Mouse (Mus musculus): ENCODE results near the gene Eif4enif1. TPM values are rescaled to one million over a fixed set of nuclear protein-coding genes. Genes with fewer than 3 reads are reported as not detected.
A peak's percentile ranks its signal among the peaks of the same experiment; 100 is the strongest.
"Not testable (repeated sequence)": the region's sequence is repeated elsewhere in the genome, so short reads cannot be mapped to it uniquely, and the experiment has no call there.

Eif4enif1 gene
- total RNA-seq (2014; rRNA removed) (14.1 and 15.2 TPM in 2 replicates), polyA plus RNA-seq (2012; rRNA removed) (14.1 and 17.2 TPM in 2 replicates)

- Histone ChIP-seq H3K4me1 (ENCODE audit: control insufficient read depth, insufficient read depth, low read length) (peaks cover 6% of the 10 kb centered on the region), H3K9ac (ENCODE audit: low read depth, low read length) (peak within 1 kb of the TSS; percentile 98), H3K4me3 (ENCODE audit: insufficient read depth, low read depth, low read length) (peak within 1 kb of the TSS; percentile 85), H3K36me3 (ENCODE audit: control insufficient read depth, insufficient read depth, low read length) (peaks cover 9% of the 10 kb centered on the region; the same call in 1 of the 2 replicates), H3K27me3 (ENCODE audit: control insufficient read depth, insufficient read depth, low read length) (no peaks in the 10 kb centered on the region), H3K79me2 (ENCODE audit: control insufficient read depth, insufficient read depth, low read length) (peaks cover 2% of the 10 kb centered on the region; the same call in 1 of the 2 replicates), H3K27ac (replicated peaks; ENCODE audit: insufficient read depth, low read depth, low read length) (peak within 1 kb of the TSS; percentile 99)
- peak; percentile 55 for DNase-seq (ENCODE audit: extremely low read depth, low read depth, low spot score)
- TF ChIP-seq CTCF (IDR thresholded peaks at IDR 0.05; ENCODE audit: low read depth, low read length) (no peak), POLR2A (IDR thresholded peaks at IDR 0.05; ENCODE audit: extremely low read depth, insufficient read depth, low read length) (no peak)
- under 1% methylated on average over 38 of the region's 57 CpGs for whole genome bisulfite sequencing
These were observed at the start of gene Eif4enif1 for GRCm38 (mm10) chr11:3202231-3202701. Gene Eif4enif1, plus strand, starts transcription at chr11:3202392.

DNA sequence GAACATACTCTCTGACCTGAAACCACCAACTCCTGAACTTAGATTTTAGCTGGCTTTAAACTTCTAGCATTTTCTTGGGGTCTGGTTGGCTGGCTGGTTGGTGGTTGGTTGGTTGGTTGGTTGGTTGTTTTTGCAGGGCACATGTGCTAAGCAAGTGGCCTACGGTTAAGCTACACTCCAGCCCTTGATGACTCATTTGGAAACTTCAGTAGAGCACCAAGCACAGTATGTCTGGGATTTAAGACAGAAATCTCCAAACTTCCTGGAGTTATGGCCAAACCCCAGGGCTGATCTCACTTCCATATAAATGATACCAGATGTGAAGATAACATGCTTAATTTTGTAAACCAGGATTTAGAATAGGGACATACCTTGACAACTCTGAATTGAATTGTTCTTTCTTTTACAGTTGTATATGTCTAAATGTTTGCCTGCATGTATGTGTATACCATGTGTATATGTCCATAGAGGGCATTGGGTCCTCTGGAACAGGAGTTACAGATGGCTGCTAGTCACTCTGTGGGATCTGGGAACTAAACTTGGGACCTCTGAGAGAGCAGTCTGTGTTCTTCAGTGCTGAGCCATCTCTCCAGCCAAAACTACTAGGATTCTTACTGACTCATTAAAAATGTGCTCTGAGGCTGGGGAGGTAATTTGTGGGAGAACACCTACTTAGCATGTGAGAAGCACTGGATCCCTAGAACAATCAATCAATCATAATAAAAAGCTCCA, 48.4 kb upstream of the Eif4enif1 start:
- peak; percentile 31 for DNase-seq (ENCODE audit: extremely low read depth, low read depth, low spot score)
- 72% methylated on average over 1 of the region's 1 CpGs for WGBS

GRCm38 (mm10) chr11:3156991-3157390, 45.2 kb upstream of the Eif4enif1 start:
- not testable (repeated sequence) for H3K27ac ChIP-seq (replicated peaks; ENCODE audit: insufficient read depth, low read depth, low read length); H3K36me3 ChIP-seq (ENCODE audit: control insufficient read depth, insufficient read depth, low read length); H3K79me2 ChIP-seq (ENCODE audit: control insufficient read depth, insufficient read depth, low read length); H3K9ac ChIP-seq (ENCODE audit: low read depth, low read length); H3K4me3 ChIP-seq (ENCODE audit: insufficient read depth, low read depth, low read length); H3K4me1 ChIP-seq (ENCODE audit: control insufficient read depth, insufficient read depth, low read length); H3K27me3 ChIP-seq (ENCODE audit: control insufficient read depth, insufficient read depth, low read length); DNase-seq (ENCODE audit: extremely low read depth, low read depth, low spot score)
- 88% methylated on average over 2 of the region's 3 CpGs for WGBS

More for the DNA sequence above, 48.4 kb upstream of the Eif4enif1 start:
- not testable (repeated sequence) for H3K4me1 ChIP-seq (ENCODE audit: control insufficient read depth, insufficient read depth, low read length); H3K36me3 ChIP-seq (ENCODE audit: control insufficient read depth, insufficient read depth, low read length); H3K9ac ChIP-seq (ENCODE audit: low read depth, low read length); H3K4me3 ChIP-seq (ENCODE audit: insufficient read depth, low read depth, low read length); H3K27ac ChIP-seq (replicated peaks; ENCODE audit: insufficient read depth, low read depth, low read length); H3K79me2 ChIP-seq (ENCODE audit: control insufficient read depth, insufficient read depth, low read length); H3K27me3 ChIP-seq (ENCODE audit: control insufficient read depth, insufficient read depth, low read length)

GRCm38 (mm10) chr11:3157996-3158395, 44.2 kb upstream of the Eif4enif1 start:
- H3K27me3 ChIP-seq (ENCODE audit: control insufficient read depth, insufficient read depth, low read length); H3K9ac ChIP-seq (ENCODE audit: low read depth, low read length); DNase-seq (ENCODE audit: extremely low read depth, low read depth, low spot score); H3K79me2 ChIP-seq (ENCODE audit: control insufficient read depth, insufficient read depth, low read length); H3K27ac ChIP-seq (replicated peaks; ENCODE audit: insufficient read depth, low read depth, low read length); H3K4me3 ChIP-seq (ENCODE audit: insufficient read depth, low read depth, low read length); H3K4me1 ChIP-seq (ENCODE audit: control insufficient read depth, insufficient read depth, low read length); H3K36me3 ChIP-seq (ENCODE audit: control insufficient read depth, insufficient read depth, low read length): not testable (repeated sequence)
- WGBS, result 97% methylated on average over 6 of the region's 6 CpGs

DNA sequence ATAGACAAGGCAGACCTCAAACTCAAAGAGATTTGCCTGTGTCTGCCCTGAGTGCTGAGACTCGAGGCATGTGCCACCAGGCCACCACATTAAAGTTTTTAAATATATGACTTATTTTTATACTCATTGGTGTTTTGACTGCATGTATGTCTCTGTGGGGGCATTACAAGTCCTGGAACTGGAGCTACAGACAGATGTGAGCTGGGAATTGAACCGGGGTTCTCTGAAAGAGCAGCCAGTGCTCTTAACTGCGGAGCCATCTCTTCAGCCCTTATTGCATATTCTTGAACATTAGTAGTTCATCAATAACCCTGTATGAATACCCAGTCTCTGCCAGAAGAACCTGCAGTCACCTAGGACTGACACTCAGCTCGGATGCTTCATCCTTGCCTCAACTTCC, 43.4 kb upstream of the Eif4enif1 start:
- H3K27me3 ChIP-seq (ENCODE audit: control insufficient read depth, insufficient read depth, low read length); H3K27ac ChIP-seq (replicated peaks; ENCODE audit: insufficient read depth, low read depth, low read length); H3K4me3 ChIP-seq (ENCODE audit: insufficient read depth, low read depth, low read length); H3K4me1 ChIP-seq (ENCODE audit: control insufficient read depth, insufficient read depth, low read length); DNase-seq (ENCODE audit: extremely low read depth, low read depth, low spot score); H3K9ac ChIP-seq (ENCODE audit: low read depth, low read length); H3K36me3 ChIP-seq (ENCODE audit: control insufficient read depth, insufficient read depth, low read length); H3K79me2 ChIP-seq (ENCODE audit: control insufficient read depth, insufficient read depth, low read length): not testable (repeated sequence)
- WGBS, result 97% methylated on average over 4 of the region's 4 CpGs

- H3K4me3 ChIP-seq (ENCODE audit: insufficient read depth, low read depth, low read length); H3K4me1 ChIP-seq (ENCODE audit: control insufficient read depth, insufficient read depth, low read length); H3K9ac ChIP-seq (ENCODE audit: low read depth, low read length); H3K27me3 ChIP-seq (ENCODE audit: control insufficient read depth, insufficient read depth, low read length); H3K36me3 ChIP-seq (ENCODE audit: control insufficient read depth, insufficient read depth, low read length); H3K27ac ChIP-seq (replicated peaks; ENCODE audit: insufficient read depth, low read depth, low read length); H3K79me2 ChIP-seq (ENCODE audit: control insufficient read depth, insufficient read depth, low read length): not testable (repeated sequence)
- 33% methylated on average over 1 of the region's 2 CpGs for WGBS
- DNase-seq (ENCODE audit: extremely low read depth, low read depth, low spot score), result peak; percentile 86
These were observed 40.8 kb upstream of the Eif4enif1 start for GRCm38 (mm10) chr11:3161370-3161769.

DNA sequence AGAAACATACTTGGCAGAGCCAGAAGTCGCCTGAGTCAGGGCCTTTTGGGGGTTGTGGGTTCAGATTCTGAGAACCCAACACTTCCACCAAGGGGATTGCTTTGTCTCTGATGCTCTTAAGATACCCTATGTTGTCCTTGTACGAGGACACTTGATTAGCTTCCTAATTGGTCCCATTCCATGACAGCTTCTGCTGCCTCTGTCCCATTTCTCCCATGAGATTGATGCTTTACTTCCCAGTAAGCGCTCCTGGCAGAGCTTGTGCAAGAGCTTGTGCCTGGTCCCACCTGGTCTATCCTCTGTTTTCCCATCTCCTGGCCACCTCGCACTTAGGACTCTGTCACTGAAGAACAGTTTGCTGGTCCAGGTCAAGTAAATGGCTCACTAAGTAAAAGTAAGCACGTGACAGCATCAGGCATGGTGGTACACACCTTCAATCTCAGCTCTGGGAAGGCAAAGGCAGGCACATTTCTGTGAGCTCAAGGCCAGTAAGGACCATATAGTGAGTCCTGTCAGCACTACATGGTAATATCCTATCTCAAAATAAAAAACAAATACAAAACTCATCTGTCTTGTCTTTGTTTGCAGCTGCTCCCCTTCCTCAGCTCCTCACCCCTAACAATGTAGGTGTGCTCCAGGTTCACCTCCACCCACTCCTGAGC, 39.8 kb upstream of the Eif4enif1 start:
- H3K9ac ChIP-seq (ENCODE audit: low read depth, low read length); H3K27me3 ChIP-seq (ENCODE audit: control insufficient read depth, insufficient read depth, low read length); H3K36me3 ChIP-seq (ENCODE audit: control insufficient read depth, insufficient read depth, low read length); H3K4me3 ChIP-seq (ENCODE audit: insufficient read depth, low read depth, low read length); H3K27ac ChIP-seq (replicated peaks; ENCODE audit: insufficient read depth, low read depth, low read length); H3K79me2 ChIP-seq (ENCODE audit: control insufficient read depth, insufficient read depth, low read length); H3K4me1 ChIP-seq (ENCODE audit: control insufficient read depth, insufficient read depth, low read length): not testable (repeated sequence)
- peak; percentile 72 for DNase-seq (ENCODE audit: extremely low read depth, low read depth, low spot score)
- 44% methylated on average over 5 of the region's 5 CpGs for WGBS

GRCm38 (mm10) chr11:3163122-3163521, 39.1 kb upstream of the Eif4enif1 start:
- H3K79me2 ChIP-seq (ENCODE audit: control insufficient read depth, insufficient read depth, low read length); H3K9ac ChIP-seq (ENCODE audit: low read depth, low read length); H3K4me3 ChIP-seq (ENCODE audit: insufficient read depth, low read depth, low read length); H3K27me3 ChIP-seq (ENCODE audit: control insufficient read depth, insufficient read depth, low read length); H3K36me3 ChIP-seq (ENCODE audit: control insufficient read depth, insufficient read depth, low read length); H3K27ac ChIP-seq (replicated peaks; ENCODE audit: insufficient read depth, low read depth, low read length); H3K4me1 ChIP-seq (ENCODE audit: control insufficient read depth, insufficient read depth, low read length): not testable (repeated sequence)
- peak; percentile 20 for DNase-seq (ENCODE audit: extremely low read depth, low read depth, low spot score)
- WGBS, result 81% methylated on average over 2 of the region's 2 CpGs

- H3K36me3 ChIP-seq (ENCODE audit: control insufficient read depth, insufficient read depth, low read length); H3K4me1 ChIP-seq (ENCODE audit: control insufficient read depth, insufficient read depth, low read length); H3K4me3 ChIP-seq (ENCODE audit: insufficient read depth, low read depth, low read length); H3K27ac ChIP-seq (replicated peaks; ENCODE audit: insufficient read depth, low read depth, low read length); H3K27me3 ChIP-seq (ENCODE audit: control insufficient read depth, insufficient read depth, low read length); DNase-seq (ENCODE audit: extremely low read depth, low read depth, low spot score); H3K79me2 ChIP-seq (ENCODE audit: control insufficient read depth, insufficient read depth, low read length); H3K9ac ChIP-seq (ENCODE audit: low read depth, low read length): not testable (repeated sequence)
- 49% methylated on average over 3 of the region's 3 CpGs for WGBS
These were observed 38.5 kb upstream of the Eif4enif1 start for GRCm38 (mm10) chr11:3163661-3164060.
